Mouse (Mus musculus) heart, embryonic 12.5 days (tissue): ENCODE results near the gene Ms4a6c. TPM values are rescaled to one million over a fixed set of nuclear protein-coding genes. Genes with fewer than 3 reads are reported as not detected.
"Not testable (repeated sequence)": the region's sequence is repeated elsewhere in the genome, so short reads cannot be mapped to it uniquely, and the experiment has no call there.

ENCODE experiments used
- ATAC-seq: fragments of 200-750 bp; cut with Nextera tagmentation; 2 replicates; pipeline ENCODE4 v1.8.0; 2017; ENCODE audit warnings: moderate TSS enrichment, moderate library complexity; ENCODE audit not compliant: insufficient number of reproducible peaks, low FRiP score
- H3K27ac ChIP-seq: fragments of 300-500 bp; sonication (generic); 2 replicates; pipeline ENCODE4 v1.5.1; 2016; ENCODE audit warnings: mild to moderate bottlenecking, moderate library complexity; ENCODE audit not compliant: poor library complexity, severe bottlenecking
- H3K27me3 ChIP-seq: fragments of 300-500 bp; sonication (generic); replicated peaks from 2 replicates; pipeline ENCODE4 v1.6.1; 2016; ENCODE audit warnings: mild to moderate bottlenecking, moderate library complexity
- H3K36me3 ChIP-seq: fragments of 300-500 bp; sonication (generic); 2 replicates; pipeline ENCODE4 v1.6.1; 2016; ENCODE audit warnings: mild to moderate bottlenecking, moderate library complexity
- H3K4me1 ChIP-seq: fragments of 300-500 bp; sonication (generic); replicated peaks from 2 replicates; pipeline ENCODE4 v1.6.1; 2016; ENCODE audit warnings: mild to moderate bottlenecking
- H3K4me2 ChIP-seq: fragments of 300-500 bp; sonication (generic); 2 replicates; pipeline ENCODE4 v1.6.1; 2016; ENCODE audit warnings: mild to moderate bottlenecking, moderate library complexity
- H3K4me3 ChIP-seq: fragments of 300-500 bp; sonication (generic); 2 replicates; pipeline ENCODE4 v1.5.1; 2016; ENCODE audit warnings: mild to moderate bottlenecking
- H3K9ac ChIP-seq: fragments of 300-500 bp; sonication (generic); 2 replicates; pipeline ENCODE4 v1.6.1; 2016; ENCODE audit warnings: mild to moderate bottlenecking, moderate library complexity
- H3K9me3 ChIP-seq: fragments of 300-500 bp; sonication (generic); replicated peaks from 2 replicates; pipeline ENCODE4 v1.6.1; 2016; ENCODE audit warnings: mild to moderate bottlenecking, moderate library complexity
- WGBS: fragments of 180-500 bp; shearing (Covaris S2); methylation state at CpG from one replicate; pipeline ENCODE4 v1.1.7; 2016; 5-methylcytosine and 5-hydroxymethylcytosine counted together
- polyA plus RNA-seq: library from polyadenylated mRNA; unstranded; fragments of >200 nt; fragmentation: Nextera tagmentation; extraction: Ambion mirVana; gene quantifications from 2 replicates; pipeline ENCODE4 v1.2.1, GENCODE M21; 2016

The Ms4a6c gene
- polyA plus RNA-seq, 1 experiment from 2014 or later = 1.9 TPM

- Histone ChIP-seq H3K27me3 (no peaks in the 10 kb centered on the region), H3K4me3 (no peak overlapping the region), H3K9ac (no peak overlapping the region), H3K4me2 (no peak overlapping the region), H3K36me3 (no peaks in the 10 kb centered on the region), H3K4me1 (no peaks in the 10 kb centered on the region), H3K27ac (no peak overlapping the region), H3K9me3 (no peaks in the 10 kb centered on the region)
- WGBS = 72% methylated on average over 1 of the region's 1 CpGs
- no peak for ATAC-seq
These were observed 35.7 kb downstream of the Ms4a6c start for GRCm38 (mm10) chr19:11504857-11505256.

GRCm38 (mm10) chr19:11513458-11513857 lies 44.3 kb downstream of the Ms4a6c start:
- ATAC-seq = no peak
- Histone ChIP-seq H3K4me2 (no peak overlapping the region), H3K9ac (no peak overlapping the region), H3K4me3 (no peak overlapping the region), H3K4me1 (no peaks in the 10 kb centered on the region), H3K9me3 (no peaks in the 10 kb centered on the region), H3K36me3 (no peaks in the 10 kb centered on the region), H3K27ac (no peak overlapping the region), H3K27me3 (no peaks in the 10 kb centered on the region)
- 46% methylated on average over 1 of the region's 1 CpGs for WGBS

GRCm38 (mm10) chr19:11516246-11516645 lies 47.1 kb downstream of the Ms4a6c start, which contains the start of gene Ms4a6b:
Gene Ms4a6b, plus strand, starts transcription at chr19:11516512.
- Histone ChIP-seq H3K4me3 (no peak within 1 kb of the TSS), H3K27ac (no peak within 1 kb of the TSS), H3K9me3 (no peaks in the 10 kb centered on the region), H3K27me3 (no peaks in the 10 kb centered on the region), H3K4me2 (no peak within 1 kb of the TSS), H3K4me1 (no peaks in the 10 kb centered on the region), H3K36me3 (no peaks in the 10 kb centered on the region), H3K9ac (no peak within 1 kb of the TSS)
- no peak for ATAC-seq

- WGBS = 58% methylated on average over 4 of the region's 4 CpGs
- no peak overlapping the region for H3K4me3 ChIP-seq
- no peak overlapping the region for H3K4me2 ChIP-seq
- H3K9ac ChIP-seq = no peak overlapping the region
- ATAC-seq = no peak
- no peaks in the 10 kb centered on the region for H3K4me1 ChIP-seq
- no peaks in the 10 kb centered on the region for H3K9me3 ChIP-seq
- no peaks in the 10 kb centered on the region for H3K27me3 ChIP-seq
- H3K36me3 ChIP-seq = no peaks in the 10 kb centered on the region
- no peak overlapping the region for H3K27ac ChIP-seq
These were observed 47.7 kb downstream of the Ms4a6c start for GRCm38 (mm10) chr19:11516845-11517244.

GRCm38 (mm10) chr19:11517373-11517772 lies 48.2 kb downstream of the Ms4a6c start:
- not testable (repeated sequence) for H3K36me3 ChIP-seq, H3K9me3 ChIP-seq, H3K4me1 ChIP-seq, H3K9ac ChIP-seq, ATAC-seq, H3K27me3 ChIP-seq, H3K4me3 ChIP-seq, H3K4me2 ChIP-seq, H3K27ac ChIP-seq
- 32% methylated on average over 1 of the region's 1 CpGs for WGBS

- not testable (repeated sequence) for H3K4me2 ChIP-seq, H3K9me3 ChIP-seq, H3K9ac ChIP-seq, H3K27me3 ChIP-seq, H3K27ac ChIP-seq, H3K36me3 ChIP-seq, H3K4me3 ChIP-seq, H3K4me1 ChIP-seq, ATAC-seq
- 61% methylated on average over 2 of the region's 2 CpGs for WGBS
These were observed 49.2 kb downstream of the Ms4a6c start for GRCm38 (mm10) chr19:11518356-11518755.

- H3K4me3 ChIP-seq = no peak overlapping the region
- H3K4me1 ChIP-seq = no peaks in the 10 kb centered on the region
- ATAC-seq = no peak
- H3K9ac ChIP-seq = no peak overlapping the region
- H3K4me2 ChIP-seq = no peak overlapping the region
- 79% methylated on average over 3 of the region's 3 CpGs for WGBS
- no peaks in the 10 kb centered on the region for H3K9me3 ChIP-seq
- no peak overlapping the region for H3K27ac ChIP-seq
- H3K36me3 ChIP-seq = no peaks in the 10 kb centered on the region
- H3K27me3 ChIP-seq = no peaks in the 10 kb centered on the region
These were observed 51.0 kb downstream of the Ms4a6c start for GRCm38 (mm10) chr19:11520146-11520545.

Other genes starting within 250 kb of the Ms4a6c start
- gene Ms4a12, start 236.9 kb upstream of the Ms4a6c start, polyA plus RNA-seq = not detected in 2 replicates
- not detected in 2 replicates for gene Ms4a1, start 203.1 kb upstream of the Ms4a6c start, polyA plus RNA-seq
- not detected in 2 replicates for gene Ms4a5, start 185.5 kb upstream of the Ms4a6c start, polyA plus RNA-seq
- gene Ms4a14, start 154.9 kb upstream of the Ms4a6c start, polyA plus RNA-seq = not detected in 2 replicates
- gene Ms4a7, start 133.2 kb upstream of the Ms4a6c start, polyA plus RNA-seq = 0.27 and 1.0 TPM in 2 replicates
- 0.55 and 1.1 TPM in 2 replicates for gene Ms4a4a, start 93.8 kb upstream of the Ms4a6c start, polyA plus RNA-seq
- gene Ms4a4c, start 64.6 kb upstream of the Ms4a6c start, polyA plus RNA-seq = not detected in 2 replicates
- gene Ms4a4b, start 25.8 kb upstream of the Ms4a6c start, polyA plus RNA-seq = not detected in 2 replicates
- gene Gm8369, start 16.6 kb downstream of the Ms4a6c start, polyA plus RNA-seq = not detected in 2 replicates
- gene Ms4a6b, start 47.1 kb downstream of the Ms4a6c start, polyA plus RNA-seq = 1.4 and 1.5 TPM in 2 replicates
- 0.33 and 0.41 TPM in 2 replicates for gene Ms4a4d, start 67.4 kb downstream of the Ms4a6c start, polyA plus RNA-seq
- gene Ms4a6d, start 135.5 kb downstream of the Ms4a6c start, polyA plus RNA-seq = 0.77 and 1.1 TPM in 2 replicates
- not detected in 2 replicates for gene Ms4a2, start 154.4 kb downstream of the Ms4a6c start, polyA plus RNA-seq
- gene Ms4a3, start 171.5 kb downstream of the Ms4a6c start, polyA plus RNA-seq = 0.18 TPM in 1 of 2 replicates, not detected in the other
- not detected in 2 replicates for gene Oosp2, start 191.2 kb downstream of the Ms4a6c start, polyA plus RNA-seq
- not detected in 2 replicates for gene Oosp1, start 221.8 kb downstream of the Ms4a6c start, polyA plus RNA-seq
- not detected in 2 replicates for gene Oosp3, start 227.7 kb downstream of the Ms4a6c start, polyA plus RNA-seq